Mouse (Mus musculus) urinary bladder, postnatal 4 days (tissue): ENCODE measurements at regions not wholly inside any gene's neighbourhood (a gene's known extent, or its start where the extent isn't known, plus 50 kb on each side); places are given as distances from the start of the nearest gene placed in this dataset.

Experiments used
- DNase-seq, 2 experiments: peaks; one replicate each; pipeline ENCODE4 v3.0.0; 2021 to 2022; ENCODE audit warnings: low spot score in 2 of 2

DNA sequence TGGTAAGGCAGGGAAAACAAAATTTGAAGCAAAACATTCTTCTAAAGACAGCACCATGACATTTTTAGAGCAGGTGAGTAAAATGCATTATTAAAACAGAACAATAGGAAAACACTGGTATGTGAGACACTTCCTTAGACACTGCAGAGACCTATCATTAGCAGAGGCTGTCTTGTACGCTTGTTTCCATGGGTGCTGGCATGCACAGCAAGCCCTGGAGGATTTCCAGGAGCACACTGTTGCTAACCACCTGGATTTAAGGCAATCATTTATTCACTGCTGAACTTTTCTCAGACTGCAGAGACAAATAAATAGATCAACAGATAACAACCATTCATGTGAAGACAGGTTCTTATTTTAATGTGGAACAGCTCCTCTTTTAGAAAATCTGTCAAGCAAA is 127.7 kb downstream of the Pros1 start:
- no peak for DNase-seq

DNA sequence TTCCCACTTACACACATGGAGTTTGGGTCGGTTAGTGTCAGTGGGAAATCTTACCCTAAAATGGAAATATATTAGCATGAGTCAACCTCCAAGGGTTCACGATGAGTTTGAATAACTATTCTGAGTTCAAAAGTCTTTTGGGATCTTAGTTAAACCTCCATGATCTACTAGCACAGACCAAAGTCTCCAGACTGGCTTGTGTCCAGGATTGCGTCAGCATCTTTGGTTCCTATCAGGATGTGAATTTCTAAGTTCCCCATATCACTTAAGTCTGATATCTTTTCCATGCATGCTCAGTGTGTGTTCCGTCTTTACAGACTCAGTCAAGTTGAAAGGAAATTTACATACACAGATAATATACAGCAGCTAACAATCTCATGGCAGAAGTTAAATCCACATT is 128.5 kb downstream of the Pros1 start:
- DNase-seq: no peak

DNA sequence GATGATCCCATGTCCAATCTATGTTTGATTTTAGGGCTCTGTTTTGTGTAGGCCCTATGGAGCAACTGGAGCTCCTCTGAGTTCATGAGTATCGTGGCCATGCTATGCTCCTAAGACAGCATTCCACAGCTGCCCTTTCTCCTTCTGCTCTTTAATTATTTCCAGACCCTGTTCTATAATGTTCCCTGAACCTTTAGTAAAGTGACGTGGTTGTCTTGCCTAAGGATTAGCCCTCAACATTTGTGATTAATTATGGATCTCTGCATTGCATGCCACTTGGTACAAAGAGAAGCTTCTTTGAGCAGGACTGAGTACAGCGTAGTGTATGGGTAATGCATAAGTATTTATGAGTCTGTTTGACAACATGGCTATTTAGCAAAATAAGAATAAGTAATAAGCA is 141.4 kb downstream of the Pros1 start:
- no peak for DNase-seq

DNA sequence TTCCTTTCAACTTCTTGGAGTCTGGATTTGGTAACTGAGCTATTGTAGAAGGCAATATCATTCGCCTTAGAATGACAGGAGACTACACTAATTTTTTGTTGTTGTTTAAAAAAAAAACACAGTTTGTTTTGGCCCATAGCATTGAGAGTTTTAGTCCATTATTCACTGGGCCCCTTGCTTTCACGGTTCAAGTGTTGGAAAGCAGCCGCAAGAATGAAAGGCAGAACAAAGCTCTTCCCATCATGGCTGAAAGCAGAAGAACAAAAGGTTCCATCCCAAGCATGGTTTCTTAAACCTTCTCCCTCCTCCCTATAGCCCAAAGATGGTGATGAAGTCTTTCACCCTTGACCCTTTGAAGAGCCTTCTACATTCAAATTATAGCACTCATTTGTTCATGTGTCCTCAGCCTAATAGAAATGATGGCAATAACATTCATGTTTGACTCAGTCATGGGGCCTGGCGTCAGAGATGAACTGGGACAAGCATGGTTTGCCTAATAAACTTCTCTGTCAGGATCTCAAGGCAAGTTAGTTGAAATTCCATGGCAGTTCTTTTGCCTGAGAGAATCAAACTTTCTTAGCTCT is 157.1 kb downstream of the Pros1 start:
- no peak for DNase-seq

DNA sequence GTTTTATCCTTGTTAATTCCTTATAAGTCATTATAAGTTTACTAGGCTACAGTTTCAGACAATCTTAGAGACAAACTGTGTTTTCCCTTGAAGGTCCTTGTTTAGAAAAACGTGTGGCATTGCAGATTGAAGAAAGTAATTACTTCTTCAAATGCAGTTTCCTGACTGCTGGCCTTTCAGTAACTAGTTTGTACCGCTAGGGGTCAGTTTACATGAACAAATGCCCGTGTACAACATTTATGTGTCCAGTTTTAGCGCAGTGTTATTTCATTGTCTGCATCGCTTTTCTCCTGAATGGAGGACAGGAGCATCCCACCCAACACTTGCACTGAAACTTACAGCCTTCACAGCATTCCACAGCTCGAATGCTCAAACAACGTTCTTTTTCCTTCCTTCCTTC is 160.3 kb downstream of the Pros1 start:
- no peak for DNase-seq

DNA sequence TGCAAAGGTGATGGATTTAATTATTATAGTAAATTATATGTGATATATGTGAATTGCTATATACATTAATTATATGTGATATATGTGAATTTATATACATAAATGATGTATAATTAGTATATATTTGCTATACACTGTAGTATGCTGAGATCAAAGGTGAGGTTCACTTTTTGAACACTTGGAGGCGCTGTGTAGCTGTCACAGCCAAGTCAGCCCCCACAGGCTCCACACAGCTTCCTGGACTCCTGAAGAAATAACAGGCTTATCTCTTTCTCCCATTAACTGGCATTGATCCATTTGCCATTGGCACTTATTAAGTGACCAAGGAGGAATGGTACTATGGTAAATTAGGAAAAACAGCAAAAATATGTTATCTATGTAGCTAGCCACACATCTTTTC is 162.0 kb downstream of the Pros1 start:
- DNase-seq: no peak

DNA sequence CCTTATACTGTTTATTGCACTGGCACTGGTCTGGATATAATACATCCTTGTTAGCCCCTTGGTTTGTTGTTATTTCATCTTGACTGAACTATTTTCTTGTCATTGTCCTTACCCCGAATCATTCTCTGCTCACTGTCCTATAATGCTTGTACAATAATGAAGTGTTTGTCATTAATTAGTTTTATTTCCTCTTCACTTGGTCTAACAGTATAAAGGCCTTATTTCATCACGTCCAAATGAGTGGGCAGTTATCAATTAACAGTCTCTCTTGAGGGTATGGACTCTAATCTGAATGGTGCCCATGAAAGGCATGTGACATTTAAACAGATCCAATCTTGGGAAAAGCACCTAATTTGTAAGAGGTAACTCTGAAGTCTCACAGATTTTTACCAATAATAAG is 162.6 kb downstream of the Pros1 start:
- DNase-seq: no peak

DNA sequence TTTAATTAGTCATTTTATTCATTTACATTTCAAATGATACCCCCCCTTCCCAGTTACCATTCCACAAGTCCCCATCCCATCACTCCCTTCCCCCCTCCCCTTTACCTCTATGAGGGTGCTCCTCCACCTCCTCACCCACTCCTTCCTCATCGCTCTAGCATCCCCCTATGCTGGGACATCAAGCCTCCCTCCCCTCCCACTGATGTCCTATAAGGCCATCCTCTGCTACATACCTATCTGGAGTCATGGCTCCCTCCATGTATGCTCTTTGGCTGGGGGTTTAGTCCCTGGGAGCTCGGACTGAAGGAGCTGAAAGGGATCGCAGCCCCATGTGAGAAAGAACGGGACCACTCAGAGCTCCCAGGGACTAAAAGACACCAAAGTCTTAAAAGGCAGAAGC is 176.3 kb downstream of the Pros1 start:
- no peak for DNase-seq

DNA sequence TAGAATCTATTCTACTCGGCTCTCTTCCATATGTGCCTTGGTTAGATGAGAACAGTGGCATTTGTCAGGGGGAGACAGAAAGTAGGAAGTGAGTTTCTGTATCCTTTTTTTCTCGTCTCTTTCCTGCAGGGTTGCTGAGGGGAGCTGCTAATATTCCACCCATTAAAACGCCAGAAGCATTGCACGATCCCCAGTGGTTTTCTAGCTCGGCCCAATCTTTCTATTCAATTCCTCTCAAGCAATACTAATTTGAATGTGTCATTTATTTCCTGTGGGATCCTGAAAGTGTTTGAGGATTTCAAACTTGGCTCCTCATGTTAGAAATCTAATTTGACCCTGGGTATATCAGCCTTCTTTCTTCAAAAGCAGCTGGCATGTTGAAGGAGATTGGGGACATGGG is 176.9 kb downstream of the Pros1 start:
- no peak for DNase-seq

DNA sequence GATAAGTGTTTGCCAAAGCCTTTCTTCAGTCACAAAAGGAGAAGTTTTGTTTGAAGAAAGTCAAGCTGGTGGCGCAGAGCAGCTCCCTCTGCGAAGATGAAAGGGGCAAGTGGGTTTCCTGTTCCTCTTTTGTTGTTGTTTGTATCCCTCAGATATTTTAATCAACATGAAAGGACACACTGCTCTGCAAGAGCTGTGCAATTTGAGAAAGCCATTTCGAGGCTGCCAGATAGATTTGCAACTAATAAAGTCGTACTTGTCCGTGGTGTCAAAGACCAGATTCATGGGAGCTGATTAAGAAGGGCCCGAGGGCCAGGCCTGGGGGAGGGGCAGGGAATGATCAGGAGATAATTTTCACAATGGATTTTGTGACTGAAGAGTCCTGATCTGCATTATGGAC is 177.7 kb downstream of the Pros1 start:
- no peak for DNase-seq

DNA sequence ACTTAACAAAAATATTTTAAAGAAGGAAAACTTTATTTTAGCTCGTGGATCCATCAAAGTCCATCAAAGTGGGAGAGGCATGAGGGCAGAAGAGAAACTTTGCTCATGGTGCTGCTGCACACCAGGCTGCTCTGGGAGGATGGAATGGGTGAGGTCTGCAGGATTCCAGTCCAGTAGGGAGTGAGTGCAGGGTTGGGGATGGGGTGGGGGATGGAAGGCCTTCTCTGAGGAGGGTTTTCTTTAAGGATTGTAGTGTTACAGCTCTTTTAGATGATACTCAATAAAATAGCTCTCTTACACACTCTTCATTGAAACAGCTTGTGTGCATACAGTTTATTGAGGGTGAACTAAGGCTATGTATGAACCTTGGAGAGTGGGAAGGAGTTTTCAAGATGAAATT is 195.0 kb downstream of the Pros1 start:
- DNase-seq: no peak

DNA sequence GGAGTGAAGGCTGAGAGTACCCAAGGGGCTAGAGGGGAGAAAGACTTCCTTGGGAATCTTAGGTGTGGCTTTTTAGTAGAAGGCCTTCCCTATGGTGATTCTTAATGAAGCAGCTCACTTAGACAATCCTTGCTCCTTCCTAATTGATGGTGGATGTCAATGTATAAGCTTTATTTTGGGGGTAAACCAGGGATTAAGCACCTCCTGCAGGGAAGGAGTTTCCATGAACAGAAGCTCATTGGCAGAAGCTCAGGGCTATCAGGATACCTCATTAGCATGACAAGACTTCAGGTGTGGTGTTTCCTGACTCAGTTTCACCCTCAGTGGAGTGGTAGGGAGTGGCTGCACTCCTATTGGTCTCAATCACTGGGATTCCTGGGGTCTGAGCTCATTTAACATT is 208.8 kb downstream of the Pros1 start:
- DNase-seq: no peak

DNA sequence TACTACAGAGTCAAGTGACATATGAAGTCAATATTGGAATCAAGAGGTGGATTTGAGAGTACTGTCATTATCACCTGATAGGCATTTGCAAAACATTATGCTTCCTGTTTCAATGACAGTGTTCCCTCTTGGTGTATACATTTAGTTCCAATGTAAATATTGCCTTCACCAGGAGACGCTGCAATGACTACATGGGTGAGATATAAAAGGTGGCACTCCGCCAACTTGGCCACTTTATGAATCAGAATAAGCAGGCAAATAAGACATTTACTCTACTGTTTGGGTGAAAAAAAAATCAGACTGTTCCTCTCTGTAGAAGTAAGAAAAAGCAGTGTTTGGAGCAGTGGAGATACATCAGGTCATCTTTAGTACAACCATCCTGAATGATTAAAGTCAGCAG is 215.9 kb downstream of the Pros1 start:
- DNase-seq: no peak

DNA sequence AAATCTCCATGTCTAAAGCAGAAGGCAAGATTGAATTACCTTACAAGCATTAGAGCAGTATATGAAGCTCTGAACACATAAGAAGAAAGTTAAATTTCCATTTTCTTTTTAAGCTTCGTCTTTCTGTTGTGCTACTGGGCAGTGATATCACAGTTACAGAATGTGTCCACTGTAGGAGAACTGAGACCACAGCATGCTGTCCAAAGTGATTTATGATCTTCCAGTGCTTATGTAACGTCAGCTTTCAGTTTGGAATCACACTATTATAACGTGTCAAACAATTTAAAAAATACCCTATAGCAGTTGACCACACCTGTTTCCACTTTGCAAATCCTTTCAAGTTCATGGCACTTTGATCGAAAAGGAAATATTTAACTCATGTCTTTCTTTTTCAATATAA is 221.7 kb downstream of the Pros1 start:
- DNase-seq: no peak

DNA sequence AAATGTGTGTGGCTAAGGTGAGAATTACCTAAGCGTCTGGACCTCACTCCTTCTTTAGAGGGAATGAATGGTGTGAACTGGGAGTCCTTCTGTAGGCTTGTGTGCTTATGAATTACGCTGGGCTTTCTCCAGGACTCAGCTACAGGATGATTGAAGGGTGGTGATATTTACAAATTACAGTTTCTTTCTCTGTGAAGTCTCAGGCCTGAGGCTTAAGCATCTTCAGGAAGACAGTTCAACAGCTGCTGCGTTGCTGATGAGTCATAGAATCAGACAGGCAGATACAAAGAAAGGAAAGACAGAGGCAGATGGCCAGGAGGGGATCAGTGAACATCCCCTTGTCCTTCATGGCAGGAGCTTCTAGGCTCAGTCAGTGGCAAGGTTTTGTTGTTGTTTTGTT is 227.3 kb downstream of the Pros1 start:
- no peak for DNase-seq

DNA sequence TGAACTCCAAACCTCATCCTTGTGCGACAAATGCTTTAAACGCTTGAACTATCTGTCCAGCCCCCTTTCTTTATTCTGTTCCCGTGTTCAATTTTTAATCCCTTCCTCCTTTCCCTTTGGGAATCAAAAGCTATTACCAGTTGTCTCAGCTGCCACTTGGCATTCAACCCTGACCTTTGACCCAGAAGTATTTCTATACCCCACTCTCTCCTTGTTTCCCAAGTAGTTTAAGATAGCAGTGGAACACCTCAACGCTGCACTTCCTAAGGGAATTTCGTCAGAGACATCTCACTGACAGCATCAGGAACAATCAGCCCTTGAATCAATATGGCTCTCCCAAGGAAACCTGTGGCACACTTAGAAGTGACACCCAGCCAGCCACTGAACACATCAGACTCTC is 229.1 kb downstream of the Pros1 start:
- DNase-seq: no peak

DNA sequence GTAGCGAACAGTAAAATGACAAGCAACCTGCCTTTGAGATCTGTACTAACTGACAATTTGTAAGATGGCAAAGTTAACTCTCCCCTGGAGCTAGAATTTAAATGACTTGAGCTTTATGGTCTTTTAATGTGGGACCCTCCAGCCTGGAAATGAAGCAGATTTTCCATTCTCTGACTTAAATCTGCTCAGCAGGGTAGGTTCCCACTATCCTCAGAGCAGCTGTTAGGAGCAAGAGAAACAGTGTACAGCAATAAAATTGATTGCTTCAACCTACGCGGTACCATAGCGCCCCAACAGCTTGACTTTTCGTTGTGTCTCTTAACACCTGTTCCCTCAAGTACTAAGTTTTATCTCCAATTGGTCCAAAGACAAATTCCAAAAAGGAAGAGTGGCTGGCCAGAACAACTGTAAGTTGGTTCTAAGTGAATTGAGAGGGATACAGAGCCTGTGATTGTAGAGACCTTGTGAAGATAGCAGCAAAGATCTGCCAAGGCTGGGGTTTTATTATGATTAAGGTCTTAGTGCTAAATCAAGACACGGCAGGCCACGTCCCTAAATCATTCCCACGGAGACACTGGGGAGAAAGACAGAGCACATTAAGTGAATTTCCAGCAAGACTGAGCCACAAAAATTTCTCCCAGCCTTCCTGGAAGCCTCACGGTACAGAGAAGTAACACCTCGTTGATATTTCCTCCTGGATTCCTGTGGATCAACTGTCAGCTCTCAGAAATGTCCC is 230.1 kb downstream of the Pros1 start:
- no peak for DNase-seq

DNA sequence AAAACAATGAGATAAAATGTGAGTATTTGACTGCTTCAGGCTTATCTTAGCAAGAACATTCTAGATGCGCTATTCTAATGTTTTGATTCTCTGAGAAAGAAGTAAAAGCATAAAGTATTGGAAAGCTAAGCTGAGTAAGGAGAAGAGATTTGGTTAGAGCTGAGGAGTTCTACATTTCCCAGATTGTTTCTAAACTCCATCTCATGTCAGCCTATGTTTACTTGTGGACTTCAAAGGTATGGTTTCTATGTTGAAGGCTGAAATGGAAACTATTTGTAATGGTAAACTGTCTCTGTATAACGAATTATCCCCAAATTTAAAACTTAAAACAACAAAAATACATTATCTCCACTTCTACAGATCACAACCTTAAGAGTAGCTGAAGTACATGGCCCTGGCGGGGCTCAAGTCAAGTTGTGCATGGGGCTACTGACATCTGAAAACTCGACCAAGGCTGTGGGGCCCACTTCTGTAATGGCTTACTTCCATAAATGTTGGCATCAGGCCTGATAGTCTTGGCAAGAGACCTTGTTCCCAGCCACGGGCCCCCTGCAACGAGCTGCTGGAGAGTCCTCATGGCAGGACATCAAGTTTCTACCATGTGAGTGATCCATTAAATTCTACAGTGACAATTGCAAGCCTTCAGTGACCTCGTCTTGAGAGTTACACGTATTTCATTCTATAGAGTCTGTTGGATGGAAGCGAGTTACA is 232.1 kb downstream of the Pros1 start:
- DNase-seq: no peak

DNA sequence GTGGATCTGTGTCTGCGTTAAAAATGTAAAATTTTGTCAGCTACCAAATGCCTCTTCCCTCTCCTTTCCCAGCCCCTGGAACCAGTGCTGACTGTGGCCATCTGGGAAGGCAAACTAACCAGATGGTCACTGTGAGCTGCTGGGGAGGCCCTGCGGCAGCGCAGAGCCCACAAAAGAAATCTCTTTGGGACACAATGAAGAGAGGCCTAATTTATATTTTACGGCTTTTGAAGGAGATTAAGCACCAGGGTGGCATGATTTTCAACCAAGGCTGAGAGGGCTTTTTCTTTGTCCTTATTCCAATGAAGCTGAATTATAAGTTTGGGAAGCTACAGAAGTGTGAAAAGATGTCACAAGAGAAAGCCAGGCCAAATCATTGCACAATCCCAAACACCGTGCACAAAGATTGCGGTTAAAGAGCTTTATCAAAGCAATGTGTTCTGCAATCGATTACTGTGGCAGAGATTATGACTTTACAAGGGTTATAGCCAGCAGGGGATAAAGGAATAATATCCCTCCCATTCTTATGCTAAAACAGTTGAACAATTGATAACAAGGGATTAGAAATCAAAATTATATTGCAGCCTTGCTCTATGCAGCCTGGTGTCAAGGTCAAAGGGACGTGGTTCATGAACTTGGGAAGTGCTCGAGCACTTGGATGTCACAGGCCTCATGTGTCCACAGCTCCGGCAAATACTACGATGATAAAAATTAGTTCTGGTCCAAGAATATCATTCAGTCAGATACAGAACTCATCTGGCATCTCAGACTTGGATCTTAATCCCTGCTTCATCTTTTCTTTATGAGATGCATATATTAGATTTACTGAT is 237.6 kb downstream of the Pros1 start:
- DNase-seq: no peak

DNA sequence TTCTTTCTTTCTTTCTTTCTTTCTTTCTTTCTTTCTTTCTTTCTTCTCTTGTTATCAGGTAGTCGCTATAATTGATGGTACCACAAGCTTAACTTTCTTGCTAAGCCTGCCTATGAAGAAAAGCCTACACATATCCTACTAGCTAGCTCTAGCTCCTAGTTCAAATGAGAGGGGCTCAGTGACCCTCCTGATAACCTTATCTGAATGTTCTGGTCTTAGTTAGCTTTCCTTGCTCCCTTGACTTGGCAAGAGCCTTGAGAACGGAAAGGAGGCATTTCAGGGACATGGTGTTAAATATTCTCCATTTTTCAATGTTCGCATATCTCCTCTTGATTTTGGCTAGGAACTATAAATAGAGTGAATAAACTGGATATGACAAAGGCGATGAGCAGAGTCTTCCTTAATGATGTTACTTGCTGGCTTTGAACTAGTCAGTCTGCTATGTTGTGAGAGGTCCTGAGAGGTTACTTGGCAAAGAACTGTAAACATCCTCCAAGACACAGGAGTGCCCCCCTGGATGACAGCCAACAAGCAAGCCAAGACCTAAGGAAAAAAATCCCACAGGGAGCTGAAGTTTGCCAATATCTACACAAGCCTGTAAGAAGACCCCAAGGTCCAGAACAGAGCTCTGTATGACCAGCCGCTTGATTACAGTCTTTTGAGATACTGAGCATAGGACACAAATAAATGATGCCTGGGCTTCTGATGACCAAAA is 240.2 kb downstream of the Pros1 start:
- peak in 1 of 2 experiments; percentile 21 for DNase-seq

DNA sequence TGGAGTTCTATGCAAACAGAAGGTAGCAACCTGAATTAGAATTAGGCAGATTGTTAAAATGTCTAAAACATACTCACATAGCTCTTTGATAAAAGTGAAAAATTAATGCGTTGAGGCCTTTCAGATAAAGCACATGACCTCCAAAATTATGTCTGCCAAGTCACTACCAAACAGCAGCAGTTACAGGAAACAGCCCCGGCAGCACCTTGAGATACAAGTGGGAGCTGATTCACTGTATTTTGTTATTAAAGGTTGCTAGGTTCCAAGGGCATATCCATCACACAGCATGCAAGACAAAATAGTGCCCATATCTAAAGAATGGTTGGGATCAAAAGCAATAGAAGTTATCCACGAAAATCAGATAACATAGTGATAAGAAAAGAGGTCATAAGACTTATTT is 248.3 kb downstream of the Pros1 start:
- no peak for DNase-seq

DNA sequence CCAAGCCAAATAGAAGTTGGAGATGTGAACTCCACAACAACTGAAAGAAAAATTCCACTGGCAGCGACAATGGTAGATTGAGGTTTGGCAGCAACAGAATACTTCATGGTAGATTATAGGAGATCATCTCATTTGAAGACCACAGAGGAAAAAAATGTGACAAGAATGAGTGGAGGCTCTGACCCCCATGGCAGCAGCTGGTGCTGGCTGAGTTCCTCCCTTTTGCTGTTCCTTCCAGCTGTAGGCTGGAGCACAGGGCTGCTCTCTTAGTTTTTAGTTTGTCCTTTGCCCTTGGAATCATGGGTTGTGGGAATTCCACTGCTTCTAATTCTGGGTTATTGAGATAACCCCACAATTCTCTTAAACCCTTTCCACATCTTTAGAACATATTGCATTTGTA is 248.8 kb downstream of the Pros1 start:
- no peak for DNase-seq
